Mouse (Mus musculus) hindbrain, embryonic 11.5 days (tissue): ENCODE results near the gene Plcb1. TPM values are rescaled to one million over a fixed set of nuclear protein-coding genes. Genes with fewer than 3 reads are reported as not detected.

Experiments used
- ATAC-seq: fragments of 200-750 bp; cut with Nextera tagmentation; 2 replicates; pipeline ENCODE4 v1.8.0; 2017; ENCODE audit warnings: mild to moderate bottlenecking, moderate TSS enrichment, moderate library complexity; ENCODE audit not compliant: low FRiP score
- DNase-seq: peaks from one replicate; pipeline ENCODE4 v3.0.0-alpha.2; 2015; ENCODE audit warnings: low spot score
- H3K27ac ChIP-seq: fragments of 300-500 bp; sonication (generic); 2 replicates; pipeline ENCODE4 v1.5.1; 2014; ENCODE audit warnings: mild to moderate bottlenecking, low read depth, low read length
- H3K27me3 ChIP-seq: fragments of 300-500 bp; sonication (generic); 2 replicates; pipeline ENCODE4 v1.6.1; 2014; ENCODE audit warnings: mild to moderate bottlenecking, low read length, moderate library complexity, mixed read lengths; ENCODE audit not compliant: control insufficient read depth, insufficient read depth
- H3K36me3 ChIP-seq: fragments of 300-500 bp; sonication (generic); 2 replicates; pipeline ENCODE4 v1.6.1; 2014; ENCODE audit warnings: mild to moderate bottlenecking, low read length, moderate library complexity, mixed read lengths; ENCODE audit not compliant: control insufficient read depth, insufficient read depth
- H3K4me1 ChIP-seq: fragments of 300-500 bp; sonication (generic); replicated peaks from 2 replicates; pipeline ENCODE4 v1.6.1; 2014; ENCODE audit warnings: low read length, mixed read lengths; ENCODE audit not compliant: control insufficient read depth, insufficient read depth
- H3K4me2 ChIP-seq: fragments of 300-500 bp; sonication (generic); replicated peaks from 2 replicates; pipeline ENCODE4 v1.6.1; 2014; ENCODE audit warnings: mild to moderate bottlenecking, low read depth, low read length
- H3K4me3 ChIP-seq: fragments of 300-500 bp; sonication (generic); 2 replicates; pipeline ENCODE4 v1.5.1; 2014; ENCODE audit warnings: low read depth, low read length
- H3K9ac ChIP-seq: fragments of 300-500 bp; sonication (generic); 2 replicates; pipeline ENCODE4 v1.6.1; 2014; ENCODE audit warnings: low read depth, low read length
- H3K9me3 ChIP-seq: fragments of 300-500 bp; sonication (generic); 2 replicates; pipeline ENCODE4 v1.6.1; 2016; ENCODE audit warnings: low read length; ENCODE audit not compliant: control insufficient read depth
- WGBS: fragments of 180-500 bp; shearing (Covaris S2); extraction: QIAGEN DNeasy Blood & Tissue Kit; methylation state at CpG from one replicate; pipeline ENCODE4 v1.1.7; 2014; 5-methylcytosine and 5-hydroxymethylcytosine counted together
- polyA plus RNA-seq: library from polyadenylated mRNA; unstranded; fragments of >200 nt; fragmentation: Nextera tagmentation; extraction: Ambion mirVana; gene quantifications from 2 replicates; pipeline ENCODE4 v1.2.1, GENCODE M21; 2014

The Plcb1 gene
- polyA plus RNA-seq, 1 experiment from 2014 or later = 10.7 TPM

DNA sequence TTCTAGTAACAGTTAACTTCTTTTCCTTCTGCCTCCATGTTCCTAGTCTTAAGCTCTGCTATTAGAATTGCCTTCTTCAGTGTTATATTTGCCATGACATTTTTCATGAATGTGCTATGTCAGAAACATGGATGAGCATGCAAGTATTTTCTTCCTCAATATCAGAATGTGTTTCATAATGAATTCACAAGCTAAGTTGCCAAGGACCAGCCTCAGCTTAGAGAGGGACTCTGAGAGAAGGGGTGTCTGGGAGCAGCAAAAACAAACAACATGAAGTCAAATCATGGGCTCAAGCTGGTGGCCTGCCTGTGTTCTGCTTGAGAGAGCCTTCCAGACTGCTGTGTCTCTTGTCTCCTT lies 718.1 kb downstream of the Plcb1 start:
- Histone ChIP-seq H3K9ac (no peak overlapping the region), H3K4me1 (no peaks in the 10 kb centered on the region), H3K9me3 (no peaks in the 10 kb centered on the region), H3K4me3 (no peak overlapping the region), H3K27ac (no peak overlapping the region), H3K4me2 (no peak overlapping the region), H3K36me3 (no peaks in the 10 kb centered on the region), H3K27me3 (no peaks in the 10 kb centered on the region)
- no peak for DNase-seq
- ATAC-seq = no peak

DNA sequence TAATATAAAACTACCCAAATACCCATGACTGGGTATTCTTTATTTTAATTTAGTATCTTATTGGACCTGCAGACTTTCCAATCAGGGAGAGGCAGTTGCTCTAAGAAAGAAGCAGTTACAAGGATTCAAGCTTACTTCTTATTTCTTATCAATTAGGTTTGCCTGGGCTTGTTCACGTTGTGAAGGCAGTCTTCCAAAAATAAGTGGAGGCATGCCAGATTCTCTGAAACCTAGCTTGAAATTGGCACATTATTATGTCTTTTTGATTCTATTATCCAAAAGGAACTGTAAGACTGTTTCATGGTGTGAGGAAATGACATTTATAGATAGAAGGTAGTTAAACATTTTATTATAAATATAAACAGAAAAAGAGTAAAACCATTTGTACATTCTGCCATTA lies 721.2 kb downstream of the Plcb1 start:
- WGBS = 84% methylated on average over 1 of the region's 1 CpGs

GRCm38 (mm10) chr2:135518956-135519355 lies 733.1 kb downstream of the Plcb1 start:
- no peak overlapping the region for H3K27ac ChIP-seq
- no peak overlapping the region for H3K9ac ChIP-seq
- H3K36me3 ChIP-seq = no peaks in the 10 kb centered on the region
- H3K4me3 ChIP-seq = no peak overlapping the region
- ATAC-seq = no peak
- H3K27me3 ChIP-seq = no peaks in the 10 kb centered on the region
- 48% methylated on average over 2 of the region's 2 CpGs for WGBS
- H3K9me3 ChIP-seq = no peaks in the 10 kb centered on the region
- no peak for DNase-seq
- no peaks in the 10 kb centered on the region for H3K4me1 ChIP-seq
- H3K4me2 ChIP-seq = no peak overlapping the region

More for the DNA sequence above, 721.2 kb downstream of the Plcb1 start:
- Histone ChIP-seq H3K9me3 (no peaks in the 10 kb centered on the region), H3K4me1 (no peaks in the 10 kb centered on the region), H3K9ac (no peak overlapping the region), H3K4me2 (no peak overlapping the region), H3K36me3 (no peaks in the 10 kb centered on the region), H3K27ac (no peak overlapping the region), H3K27me3 (no peaks in the 10 kb centered on the region), H3K4me3 (no peak overlapping the region)
- ATAC-seq (no peak), DNase-seq (no peak)

Other genes with a start within 250 kb of the Plcb1 start
- gene Hao1, start 231.7 kb upstream of the Plcb1 start, polyA plus RNA-seq = not detected in 2 replicates
- gene Tmx4, start 141.9 kb upstream of the Plcb1 start, polyA plus RNA-seq = 49.8 and 50.6 TPM in 2 replicates